Mouse (Mus musculus): Measurements from ENCODE around the gene Gdap1l1. TPM values are rescaled to one million over a fixed set of nuclear protein-coding genes. Genes with fewer than 3 reads are reported as not detected.

Gdap1l1 gene
- polyA plus RNA-seq, 1 experiment: 0.31 TPM

GRCm38 (mm10) chr2:163469711-163470110, 31.4 kb downstream of the Gdap1l1 start:
- Histone ChIP-seq H3K27ac (ENCODE audit: insufficient read depth, low read depth, low read length) (no peak overlapping the region), H3K27me3 (replicated peaks; ENCODE audit: control insufficient read depth, insufficient read depth, low read length) (no peaks in the 10 kb centered on the region), H3K4me3 (ENCODE audit: insufficient read depth, low read depth, low read length) (no peak overlapping the region), H3K4me1 (ENCODE audit: control insufficient read depth, insufficient read depth, low read length) (peaks cover 7% of the 10 kb centered on the region; the same call in 1 of the 2 replicates), H3K36me3 (ENCODE audit: control insufficient read depth, insufficient read depth, low read length) (no peaks in the 10 kb centered on the region)
- WGBS: 94% methylated on average over 15 of the region's 15 CpGs
- no peak for DNase-seq
- no peak for TF ChIP-seq POLR2A (IDR thresholded peaks at IDR 0.05; ENCODE audit: low read depth, low read length)
- no peak for TF ChIP-seq CTCF (conservative IDR thresholded peaks at IDR 0.05; ENCODE audit: insufficient read depth, insufficient read length, low read depth, low read length)

GRCm38 (mm10) chr2:163471136-163471535, 32.9 kb downstream of the Gdap1l1 start:
- Histone ChIP-seq H3K27ac (ENCODE audit: insufficient read depth, low read depth, low read length) (no peak overlapping the region), H3K36me3 (ENCODE audit: control insufficient read depth, insufficient read depth, low read length) (no peaks in the 10 kb centered on the region), H3K4me1 (ENCODE audit: control insufficient read depth, insufficient read depth, low read length) (peaks cover 7% of the 10 kb centered on the region; the same call in 1 of the 2 replicates), H3K27me3 (replicated peaks; ENCODE audit: control insufficient read depth, insufficient read depth, low read length) (no peaks in the 10 kb centered on the region), H3K4me3 (ENCODE audit: insufficient read depth, low read depth, low read length) (peak overlapping the region; percentile 96)
- DNase-seq: no peak
- WGBS: 70% methylated on average over 3 of the region's 3 CpGs
- no peak for TF ChIP-seq CTCF (conservative IDR thresholded peaks at IDR 0.05; ENCODE audit: insufficient read depth, insufficient read length, low read depth, low read length)
- no peak for TF ChIP-seq POLR2A (IDR thresholded peaks at IDR 0.05; ENCODE audit: low read depth, low read length)

GRCm38 (mm10) chr2:163471710-163472465, 33.6 kb downstream of the Gdap1l1 start:
- Histone ChIP-seq H3K27me3 (replicated peaks; ENCODE audit: control insufficient read depth, insufficient read depth, low read length) (no peaks in the 10 kb centered on the region), H3K4me3 (ENCODE audit: insufficient read depth, low read depth, low read length) (peak overlapping the region; percentile 96), H3K4me1 (ENCODE audit: control insufficient read depth, insufficient read depth, low read length) (peaks cover 7% of the 10 kb centered on the region; the same call in 1 of the 2 replicates), H3K36me3 (ENCODE audit: control insufficient read depth, insufficient read depth, low read length) (no peaks in the 10 kb centered on the region), H3K27ac (ENCODE audit: insufficient read depth, low read depth, low read length) (peak overlapping the region; percentile 81)
- DNase-seq: peak; percentile 71
- whole genome bisulfite sequencing: 1% methylated on average over 36 of the region's 36 CpGs
- TF ChIP-seq CTCF (conservative IDR thresholded peaks at IDR 0.05; ENCODE audit: insufficient read depth, insufficient read length, low read depth, low read length) (no peak), POLR2A (IDR thresholded peaks at IDR 0.05; ENCODE audit: low read depth, low read length) (no peak)

GRCm38 (mm10) chr2:163472466-163472851, 34.2 kb downstream of the Gdap1l1 start, which contains the start of gene Fitm2:
TSS of gene Fitm2 (minus strand) at chr2:163472629.
- peaks cover 7% of the 10 kb centered on the region; the same call in 1 of the 2 replicates for H3K4me1 ChIP-seq (ENCODE audit: control insufficient read depth, insufficient read depth, low read length)
- peak within 1 kb of the TSS; percentile 81 for H3K27ac ChIP-seq (ENCODE audit: insufficient read depth, low read depth, low read length)
- peak within 1 kb of the TSS; percentile 96 for H3K4me3 ChIP-seq (ENCODE audit: insufficient read depth, low read depth, low read length)
- no peaks in the 10 kb centered on the region for H3K36me3 ChIP-seq (ENCODE audit: control insufficient read depth, insufficient read depth, low read length)
- TF ChIP-seq CTCF (conservative IDR thresholded peaks at IDR 0.05; ENCODE audit: insufficient read depth, insufficient read length, low read depth, low read length): peak; percentile 98; the same call in 1 of the 2 replicates
- TF ChIP-seq POLR2A (IDR thresholded peaks at IDR 0.05; ENCODE audit: low read depth, low read length): peak; percentile 52
- DNase-seq: peak; percentile 98
- WGBS: under 1% methylated on average over 30 of the region's 30 CpGs
- no peaks in the 10 kb centered on the region for H3K27me3 ChIP-seq (replicated peaks; ENCODE audit: control insufficient read depth, insufficient read depth, low read length)

- Histone ChIP-seq H3K27me3 (replicated peaks; ENCODE audit: control insufficient read depth, insufficient read depth, low read length) (no peaks in the 10 kb centered on the region), H3K4me3 (ENCODE audit: insufficient read depth, low read depth, low read length) (no peak overlapping the region), H3K36me3 (ENCODE audit: control insufficient read depth, insufficient read depth, low read length) (no peaks in the 10 kb centered on the region), H3K27ac (ENCODE audit: insufficient read depth, low read depth, low read length) (no peak overlapping the region), H3K4me1 (ENCODE audit: control insufficient read depth, insufficient read depth, low read length) (0 out of 2 replicates have a peak, but pooled peaks cover 4% of the 10 kb centered on the region)
- TF ChIP-seq CTCF (conservative IDR thresholded peaks at IDR 0.05; ENCODE audit: insufficient read depth, insufficient read length, low read depth, low read length) (peak; percentile 45), POLR2A (IDR thresholded peaks at IDR 0.05; ENCODE audit: low read depth, low read length) (no peak)
- WGBS: 47% methylated on average over 18 of the region's 18 CpGs
- DNase-seq: peak; percentile 62
Observed at GRCm38 (mm10) chr2:163480191-163480825, 42.0 kb downstream of the Gdap1l1 start.

- Histone ChIP-seq H3K36me3 (ENCODE audit: control insufficient read depth, insufficient read depth, low read length) (no peaks in the 10 kb centered on the region), H3K27me3 (replicated peaks; ENCODE audit: control insufficient read depth, insufficient read depth, low read length) (no peaks in the 10 kb centered on the region), H3K4me3 (ENCODE audit: insufficient read depth, low read depth, low read length) (no peak overlapping the region), H3K27ac (ENCODE audit: insufficient read depth, low read depth, low read length) (no peak overlapping the region), H3K4me1 (ENCODE audit: control insufficient read depth, insufficient read depth, low read length) (0 out of 2 replicates have a peak, but pooled peaks cover 4% of the 10 kb centered on the region)
- DNase-seq: peak; percentile 53
- WGBS: under 1% methylated on average over 20 of the region's 21 CpGs
- TF ChIP-seq CTCF (conservative IDR thresholded peaks at IDR 0.05; ENCODE audit: insufficient read depth, insufficient read length, low read depth, low read length): no peak
- no peak for TF ChIP-seq POLR2A (IDR thresholded peaks at IDR 0.05; ENCODE audit: low read depth, low read length)
Observed at GRCm38 (mm10) chr2:163481539-163482029, 43.3 kb downstream of the Gdap1l1 start.

GRCm38 (mm10) chr2:163487360-163487759, 49.1 kb downstream of the Gdap1l1 start:
- H3K27me3 ChIP-seq (replicated peaks; ENCODE audit: control insufficient read depth, insufficient read depth, low read length): no peaks in the 10 kb centered on the region
- 86% methylated on average over 3 of the region's 3 CpGs for WGBS
- H3K4me3 ChIP-seq (ENCODE audit: insufficient read depth, low read depth, low read length): no peak overlapping the region
- no peak for DNase-seq
- H3K36me3 ChIP-seq (ENCODE audit: control insufficient read depth, insufficient read depth, low read length): no peaks in the 10 kb centered on the region
- no peak overlapping the region for H3K27ac ChIP-seq (ENCODE audit: insufficient read depth, low read depth, low read length)
- H3K4me1 ChIP-seq (ENCODE audit: control insufficient read depth, insufficient read depth, low read length): no peaks in the 10 kb centered on the region
- TF ChIP-seq POLR2A (IDR thresholded peaks at IDR 0.05; ENCODE audit: low read depth, low read length) (no peak), CTCF (conservative IDR thresholded peaks at IDR 0.05; ENCODE audit: insufficient read depth, insufficient read length, low read depth, low read length) (no peak)
